Mouse (Mus musculus) embryonic facial prominence, embryonic 15.5 days (tissue): Measurements from ENCODE around the gene Grhl1. TPM values are rescaled to one million over a fixed set of nuclear protein-coding genes. Genes with fewer than 3 reads are reported as not detected.

Source experiments
- ATAC-seq: fragments of 200-750 bp; cut with Nextera tagmentation; 2 replicates; pipeline ENCODE4 v1.8.0; 2017; ENCODE audit warnings: low read depth, moderate TSS enrichment; ENCODE audit not compliant: insufficient number of reproducible peaks, low FRiP score, low TSS enrichment
- H3K27ac ChIP-seq: fragments of 300-500 bp; sonication (generic); replicated peaks from 2 replicates; pipeline ENCODE4 v1.5.1; 2015; ENCODE audit warnings: mild to moderate bottlenecking, inconsistent platforms
- H3K27me3 ChIP-seq: fragments of 300-500 bp; sonication (generic); 2 replicates; pipeline ENCODE4 v1.6.1; 2015; ENCODE audit warnings: inconsistent platforms
- H3K36me3 ChIP-seq: fragments of 300-500 bp; sonication (generic); 2 replicates; pipeline ENCODE4 v1.6.1; 2015; ENCODE audit warnings: mild to moderate bottlenecking, inconsistent platforms
- H3K4me1 ChIP-seq: fragments of 300-500 bp; sonication (generic); 2 replicates; pipeline ENCODE4 v1.6.1; 2015; ENCODE audit warnings: inconsistent platforms
- H3K4me2 ChIP-seq: fragments of 300-500 bp; sonication (generic); replicated peaks from 2 replicates; pipeline ENCODE4 v1.6.1; 2015; ENCODE audit warnings: mild to moderate bottlenecking, inconsistent platforms
- H3K4me3 ChIP-seq: fragments of 300-500 bp; sonication (generic); replicated peaks from 2 replicates; pipeline ENCODE4 v1.5.1; 2015; ENCODE audit warnings: mild to moderate bottlenecking, inconsistent platforms
- H3K9ac ChIP-seq: fragments of 300-500 bp; sonication (generic); 2 replicates; pipeline ENCODE4 v1.6.1; 2015; ENCODE audit warnings: inconsistent platforms
- H3K9me3 ChIP-seq: fragments of 300-500 bp; sonication (generic); replicated peaks from 2 replicates; pipeline ENCODE4 v1.6.1; 2016; ENCODE audit warnings: inconsistent platforms
- WGBS: fragments of 180-500 bp; shearing (Covaris S2); methylation state at CpG from one replicate; pipeline ENCODE4 v1.1.7; 2015; 5-methylcytosine and 5-hydroxymethylcytosine counted together
- polyA plus RNA-seq: library from polyadenylated mRNA; unstranded; fragments of >200 nt; fragmentation: Nextera tagmentation; extraction: Ambion mirVana; gene quantifications from 2 replicates; pipeline ENCODE4 v1.2.1, GENCODE M21; 2015

Grhl1 gene
- polyA plus RNA-seq, 1 experiment from 2014 or later, result 37.8 TPM

DNA sequence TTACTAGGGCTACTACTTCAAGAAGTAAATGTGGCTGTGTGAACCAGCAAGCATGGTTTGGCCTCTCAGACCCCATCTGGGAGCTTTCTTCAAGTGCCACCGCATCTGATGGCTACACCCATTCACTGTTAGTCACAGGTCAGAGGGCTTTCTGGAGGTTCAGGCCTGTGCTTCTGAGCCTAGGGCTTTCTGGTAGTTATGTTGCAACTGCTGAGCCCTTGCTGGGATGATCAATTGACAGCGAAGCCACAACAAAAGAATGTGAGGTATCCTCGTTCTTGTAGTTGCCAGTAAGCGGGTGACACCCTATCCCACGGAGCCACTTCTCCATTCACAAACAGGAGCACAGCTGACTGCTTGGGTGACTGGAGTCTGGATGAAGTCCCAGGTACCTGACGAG lies 6.8 kb upstream of the Grhl1 start:
- no peak overlapping the region for H3K27ac ChIP-seq
- H3K9ac ChIP-seq, result no peak overlapping the region
- ATAC-seq, result no peak
- H3K36me3 ChIP-seq, result no peaks in the 10 kb centered on the region
- 54% methylated on average over 6 of the region's 6 CpGs for WGBS
- H3K27me3 ChIP-seq, result no peaks in the 10 kb centered on the region
- no peaks in the 10 kb centered on the region for H3K9me3 ChIP-seq
- no peak overlapping the region for H3K4me3 ChIP-seq
- H3K4me1 ChIP-seq, result no peaks in the 10 kb centered on the region
- no peak overlapping the region for H3K4me2 ChIP-seq

DNA sequence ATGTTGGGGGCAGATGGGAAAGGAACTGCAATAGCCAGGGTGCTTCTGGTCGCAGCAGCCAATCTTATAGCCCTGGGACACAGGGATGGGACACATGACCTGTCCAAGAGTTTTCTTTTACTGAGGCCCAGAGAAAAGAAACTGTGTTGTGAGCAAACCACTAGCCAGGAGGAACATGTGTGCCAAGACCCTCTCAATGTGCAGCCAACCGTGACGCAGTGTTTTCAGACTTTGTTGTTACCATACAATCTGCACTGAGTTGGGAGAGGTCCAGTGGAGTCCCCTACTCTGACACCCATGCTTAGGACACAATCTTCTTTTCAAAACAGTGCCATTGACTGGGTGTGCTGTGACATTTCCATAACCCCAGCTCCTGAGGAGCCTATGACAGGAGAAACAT lies 4.5 kb upstream of the Grhl1 start:
- no peak for ATAC-seq
- Histone ChIP-seq H3K4me3 (no peak overlapping the region), H3K9me3 (no peaks in the 10 kb centered on the region), H3K36me3 (no peaks in the 10 kb centered on the region), H3K27ac (no peak overlapping the region), H3K27me3 (peaks cover 10% of the 10 kb centered on the region; the same call in 1 of the 2 replicates), H3K4me2 (no peak overlapping the region), H3K4me1 (no peaks in the 10 kb centered on the region), H3K9ac (no peak overlapping the region)
- WGBS, result 79% methylated on average over 3 of the region's 3 CpGs

DNA sequence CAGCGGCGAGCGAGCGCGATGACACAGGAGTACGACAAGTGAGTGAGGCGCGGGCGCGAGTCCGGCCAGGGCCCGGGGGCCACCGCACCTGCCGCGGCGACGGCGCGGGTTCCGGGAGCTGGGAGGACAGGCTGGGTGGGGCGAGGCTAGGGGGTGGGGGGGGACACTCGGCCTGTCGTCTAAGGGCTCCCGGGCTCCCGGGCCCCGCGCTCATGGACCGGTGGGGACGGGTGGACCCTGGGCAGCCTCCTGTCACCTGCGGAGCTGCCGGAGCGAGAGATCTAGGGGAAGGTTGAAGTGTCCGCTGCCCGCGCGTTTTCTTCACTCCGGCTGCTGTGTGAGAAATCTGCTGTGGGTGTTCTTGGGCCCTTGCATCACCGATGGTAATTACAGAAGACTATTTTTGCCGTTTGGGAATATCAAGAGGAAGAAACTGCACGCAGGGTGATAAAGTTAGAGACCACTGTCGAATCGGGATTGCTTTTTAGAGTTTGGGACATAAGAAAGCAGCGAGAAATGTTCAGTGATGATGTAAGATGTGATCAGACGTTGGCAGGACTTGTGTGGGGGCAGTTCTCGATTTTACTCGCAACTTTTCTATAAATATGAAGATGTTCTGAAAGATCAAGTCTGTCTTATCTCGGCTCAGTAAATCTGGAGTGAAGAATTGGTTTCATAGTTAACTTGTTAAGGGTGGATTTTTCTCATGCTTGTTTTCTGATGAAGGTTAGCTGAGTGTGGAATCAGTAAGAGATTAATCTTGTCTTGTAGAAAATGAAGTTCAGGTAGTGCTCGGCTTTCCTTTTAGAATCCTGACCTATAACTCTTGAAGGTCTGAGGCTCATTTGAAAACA lies 565 bp downstream of the Grhl1 start:
- Histone ChIP-seq H3K9ac (peak overlapping the region; percentile 45), H3K4me3 (peak overlapping the region; percentile 58), H3K4me2 (peak overlapping the region; percentile 86), H3K27me3 (peaks cover 17% of the 10 kb centered on the region), H3K9me3 (no peaks in the 10 kb centered on the region), H3K36me3 (no peaks in the 10 kb centered on the region), H3K4me1 (no peaks in the 10 kb centered on the region), H3K27ac (peak overlapping the region; percentile 53)
- WGBS, result 5% methylated on average over 45 of the region's 48 CpGs
- peak; percentile 31; the same call in 1 of the 2 replicates for ATAC-seq

DNA sequence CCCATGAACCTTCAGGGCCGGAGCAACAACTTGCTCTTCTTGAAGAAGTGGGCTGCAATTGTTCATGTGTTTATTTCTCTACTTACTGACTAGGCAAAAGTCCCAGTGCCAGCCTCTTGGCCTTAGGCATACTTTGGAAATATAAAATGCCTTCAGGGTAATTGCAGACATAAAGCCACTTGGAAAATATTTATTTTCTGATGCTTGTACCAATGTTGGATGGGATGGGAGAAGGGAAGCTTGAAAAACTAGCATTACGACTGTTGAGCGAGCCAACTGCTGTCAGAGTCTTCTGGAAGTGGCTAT lies 1.1 kb downstream of the Grhl1 start:
- H3K4me3 ChIP-seq, result peak overlapping the region; percentile 58
- ATAC-seq, result no peak
- H3K4me1 ChIP-seq, result no peaks in the 10 kb centered on the region
- peak overlapping the region; percentile 86 for H3K4me2 ChIP-seq
- peaks cover 17% of the 10 kb centered on the region for H3K27me3 ChIP-seq
- no peaks in the 10 kb centered on the region for H3K9me3 ChIP-seq
- 58% methylated on average over 3 of the region's 3 CpGs for WGBS
- H3K27ac ChIP-seq, result peak overlapping the region; percentile 53
- H3K36me3 ChIP-seq, result no peaks in the 10 kb centered on the region
- peak overlapping the region; percentile 21; the same call in 1 of the 2 replicates for H3K9ac ChIP-seq

DNA sequence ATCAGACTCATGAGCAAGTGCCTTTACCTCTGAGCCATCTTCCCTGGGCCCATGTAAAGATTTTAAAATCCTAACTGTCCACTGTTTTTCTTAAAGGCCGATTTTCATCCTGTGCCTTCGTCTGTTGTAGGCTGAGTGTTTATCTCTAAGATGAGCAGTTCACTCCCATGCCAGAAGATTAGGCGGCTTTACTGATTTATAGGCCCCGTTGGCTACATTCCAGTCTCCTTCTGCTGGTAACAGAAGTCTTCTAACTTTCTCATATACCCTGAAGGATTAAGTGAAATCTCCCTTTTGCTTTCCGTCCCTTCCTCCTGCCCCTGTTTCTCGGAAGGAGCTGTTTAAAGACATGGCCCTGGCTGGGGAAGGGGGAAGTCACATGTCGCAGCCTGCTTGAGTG lies 2.8 kb downstream of the Grhl1 start:
- H3K4me1 ChIP-seq, result no peaks in the 10 kb centered on the region
- H3K4me3 ChIP-seq, result peak overlapping the region; percentile 7; the same call in 1 of the 2 replicates
- no peaks in the 10 kb centered on the region for H3K9me3 ChIP-seq
- no peak overlapping the region for H3K4me2 ChIP-seq
- no peak overlapping the region for H3K9ac ChIP-seq
- H3K27ac ChIP-seq, result no peak overlapping the region
- ATAC-seq, result no peak
- H3K36me3 ChIP-seq, result no peaks in the 10 kb centered on the region
- WGBS, result 34% methylated on average over 7 of the region's 7 CpGs
- peaks cover 17% of the 10 kb centered on the region for H3K27me3 ChIP-seq

DNA sequence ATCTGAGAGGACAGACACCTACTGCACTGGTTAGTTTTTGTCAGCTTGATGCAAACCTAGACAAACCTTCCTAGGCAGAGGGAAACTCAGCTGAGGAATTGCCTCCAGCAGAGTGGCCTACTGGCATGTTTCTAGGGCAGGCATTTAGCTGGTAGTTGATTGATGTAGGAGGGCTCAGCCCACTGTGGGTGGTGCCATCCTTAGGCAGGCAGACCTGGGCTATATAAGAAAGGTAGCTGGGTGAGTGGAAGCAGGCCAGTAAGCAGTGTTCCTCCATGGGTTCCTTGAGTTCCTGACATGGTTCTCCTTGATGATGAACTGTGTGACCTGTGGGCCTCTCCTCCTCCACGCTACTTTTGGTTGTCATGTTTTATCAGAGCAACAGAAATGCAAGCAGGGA lies 8.4 kb downstream of the Grhl1 start:
- Histone ChIP-seq H3K27me3 (no peaks in the 10 kb centered on the region), H3K4me2 (no peak overlapping the region), H3K4me1 (no peaks in the 10 kb centered on the region), H3K9ac (no peak overlapping the region), H3K9me3 (no peaks in the 10 kb centered on the region), H3K27ac (no peak overlapping the region), H3K36me3 (no peaks in the 10 kb centered on the region), H3K4me3 (no peak overlapping the region)
- no peak for ATAC-seq
- 85% methylated on average over 1 of the region's 1 CpGs for WGBS

DNA sequence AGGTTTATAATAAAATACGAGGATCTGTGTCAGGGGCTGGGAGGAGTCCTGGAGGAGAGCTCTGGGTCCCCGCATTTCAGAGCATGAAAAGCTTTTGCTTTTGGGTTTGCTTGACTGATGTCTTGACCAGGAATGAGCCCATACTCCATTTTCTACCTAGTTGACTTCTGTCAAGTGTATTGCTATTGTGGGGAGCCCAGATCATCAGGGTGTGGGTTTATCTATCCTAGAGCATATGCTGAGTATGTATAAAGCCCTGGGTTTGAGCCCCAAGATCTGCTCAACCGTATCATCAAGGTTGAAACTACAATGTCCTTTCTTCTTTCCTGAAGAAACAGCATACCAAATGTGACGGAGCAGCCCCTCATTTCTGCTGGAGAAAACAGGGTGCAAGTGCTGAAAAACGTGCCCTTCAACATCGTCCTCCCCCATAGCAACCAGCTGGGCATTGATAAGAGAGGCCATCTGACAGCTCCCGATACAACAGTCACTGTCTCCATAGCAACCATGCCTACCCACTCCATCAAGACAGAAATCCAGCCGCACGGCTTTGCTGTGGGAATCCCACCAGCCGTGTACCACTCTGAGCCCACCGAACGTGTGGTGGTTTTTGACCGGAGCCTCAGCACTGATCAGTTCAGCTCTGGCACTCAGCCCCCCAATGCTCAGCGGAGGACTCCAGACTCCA lies 9.1 kb downstream of the Grhl1 start:
- Histone ChIP-seq H3K36me3 (no peaks in the 10 kb centered on the region), H3K9ac (no peak overlapping the region), H3K27me3 (no peaks in the 10 kb centered on the region), H3K4me1 (no peaks in the 10 kb centered on the region), H3K9me3 (no peaks in the 10 kb centered on the region), H3K27ac (no peak overlapping the region), H3K4me2 (no peak overlapping the region), H3K4me3 (no peak overlapping the region)
- WGBS, result 81% methylated on average over 14 of the region's 14 CpGs
- ATAC-seq, result no peak

DNA sequence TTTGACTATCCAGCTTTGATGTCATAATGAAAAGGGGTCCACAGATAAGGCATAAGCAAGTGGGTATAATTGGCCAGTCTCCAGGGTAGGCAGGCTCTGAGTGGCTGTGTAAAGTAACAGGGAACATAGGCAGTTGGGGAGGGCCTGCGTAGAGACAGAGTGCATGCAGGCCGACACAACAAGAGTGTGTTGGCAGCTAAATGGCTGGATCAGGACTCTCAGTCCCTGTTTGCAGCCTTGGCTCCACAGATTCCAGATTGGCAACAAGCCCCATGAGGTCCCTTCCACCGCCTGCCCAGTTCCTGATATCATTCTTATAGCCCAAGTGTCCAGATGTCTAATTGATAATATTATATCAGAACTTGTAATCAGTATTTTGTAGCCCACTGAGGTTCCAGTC lies 11.6 kb downstream of the Grhl1 start:
- 82% methylated on average over 3 of the region's 3 CpGs for WGBS
- H3K9ac ChIP-seq, result no peak overlapping the region
- H3K4me2 ChIP-seq, result no peak overlapping the region
- H3K9me3 ChIP-seq, result no peaks in the 10 kb centered on the region
- H3K36me3 ChIP-seq, result no peaks in the 10 kb centered on the region
- no peaks in the 10 kb centered on the region for H3K27me3 ChIP-seq
- no peak overlapping the region for H3K4me3 ChIP-seq
- H3K27ac ChIP-seq, result no peak overlapping the region
- ATAC-seq, result no peak
- no peaks in the 10 kb centered on the region for H3K4me1 ChIP-seq

DNA sequence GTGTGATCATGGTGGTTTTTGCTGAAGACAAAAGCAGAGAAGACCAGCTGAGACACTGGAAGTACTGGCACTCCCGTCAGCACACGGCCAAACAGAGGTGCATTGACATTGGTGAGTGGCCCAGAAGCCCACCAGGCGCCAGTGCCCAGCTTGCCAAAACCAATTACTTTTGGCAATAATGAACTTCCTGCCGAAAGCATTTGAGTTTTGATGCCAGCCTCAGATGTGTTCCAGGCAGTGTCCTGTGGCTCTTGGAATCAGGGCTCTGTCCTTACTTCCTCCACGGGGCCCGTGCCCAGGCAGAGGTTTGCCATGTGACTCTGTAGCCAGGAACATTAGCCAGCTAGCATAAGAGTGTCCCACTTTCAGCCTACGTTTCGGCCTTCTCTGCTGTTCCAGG lies 12.8 kb downstream of the Grhl1 start:
- Histone ChIP-seq H3K36me3 (no peaks in the 10 kb centered on the region), H3K4me1 (no peaks in the 10 kb centered on the region), H3K27me3 (no peaks in the 10 kb centered on the region), H3K4me3 (no peak overlapping the region), H3K27ac (no peak overlapping the region; the same call in 1 of the 2 replicates), H3K9ac (no peak overlapping the region), H3K9me3 (no peaks in the 10 kb centered on the region), H3K4me2 (no peak overlapping the region)
- 78% methylated on average over 8 of the region's 8 CpGs for WGBS
- ATAC-seq, result no peak

DNA sequence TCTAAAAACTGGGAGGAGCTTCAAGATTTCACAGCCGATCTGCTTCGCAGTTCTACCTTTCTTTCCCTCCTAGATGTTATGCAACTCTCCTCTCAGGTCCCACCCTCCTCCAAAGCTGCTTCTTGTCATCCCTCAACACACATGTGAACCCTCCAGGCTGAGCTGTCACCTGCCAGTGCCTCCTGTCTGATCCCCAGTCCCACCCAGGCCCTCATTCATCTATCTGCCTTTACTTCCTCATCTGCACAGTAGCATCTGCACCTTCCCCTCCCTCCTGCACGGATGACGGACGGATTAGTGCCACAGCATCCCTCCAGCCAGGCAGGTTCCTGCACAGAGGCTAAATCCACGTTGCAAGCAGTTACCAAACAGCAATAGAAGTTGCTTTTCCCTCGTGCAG lies 14.1 kb downstream of the Grhl1 start:
- Histone ChIP-seq H3K27me3 (no peaks in the 10 kb centered on the region), H3K9me3 (no peaks in the 10 kb centered on the region), H3K9ac (no peak overlapping the region), H3K4me2 (no peak overlapping the region), H3K4me1 (no peaks in the 10 kb centered on the region; the same call in 1 of the 2 replicates), H3K4me3 (no peak overlapping the region), H3K27ac (no peak overlapping the region), H3K36me3 (no peaks in the 10 kb centered on the region)
- WGBS, result 46% methylated on average over 7 of the region's 7 CpGs
- peak; percentile 56; the same call in 1 of the 2 replicates for ATAC-seq

DNA sequence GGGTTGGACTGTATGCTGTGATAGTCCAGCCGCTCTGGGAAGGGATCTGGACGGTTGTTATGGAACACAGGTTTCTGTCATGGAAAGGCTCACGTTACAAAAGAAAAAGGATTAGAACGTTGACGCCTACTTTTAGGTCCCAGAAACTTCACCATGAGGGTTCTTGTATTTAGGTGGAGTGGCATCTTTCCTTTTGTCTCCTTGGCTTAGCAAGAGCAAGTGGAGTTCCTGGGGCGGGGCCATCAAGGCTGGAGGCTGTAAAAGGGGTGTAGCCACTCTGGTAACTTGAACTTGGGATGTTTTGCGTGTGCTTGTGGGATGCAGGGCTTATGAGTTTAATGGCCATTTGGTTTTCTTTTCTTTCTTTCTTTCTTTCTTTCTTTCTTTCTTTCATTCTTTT lies 18.3 kb downstream of the Grhl1 start:
- 68% methylated on average over 7 of the region's 7 CpGs for WGBS
- H3K4me3 ChIP-seq, result no peak overlapping the region
- H3K9ac ChIP-seq, result no peak overlapping the region
- peaks cover 16% of the 10 kb centered on the region for H3K4me1 ChIP-seq
- no peaks in the 10 kb centered on the region for H3K27me3 ChIP-seq
- no peaks in the 10 kb centered on the region for H3K36me3 ChIP-seq
- no peaks in the 10 kb centered on the region for H3K9me3 ChIP-seq
- no peak overlapping the region for H3K4me2 ChIP-seq
- H3K27ac ChIP-seq, result peak overlapping the region; percentile 31; the same call in 1 of the 2 replicates
- ATAC-seq, result no peak
